Comparison of ENCODE assay signal across 40 mouse cellular contexts in genomic region chr17:32610231-32610630, GRCm38 (mm10). TPM values are rescaled to one million over a fixed set of nuclear protein-coding genes. Genes with fewer than 3 reads are reported as not detected.
"Had no signal": no experiment of that assay in that cellular context is flagged by ENCODE, and none has a peak within 500 bp of the region (broad histone marks: within the 10 kb centered on the region; RNA-seq: fewer than 3 reads in every experiment).

No protein-coding gene starts in this region.

RNA-seq across cellular contexts. Expression of gene Cyp4f37, which starts 10.9 kb away (rescaled TPM):
- total RNA-seq: heart, postnatal 10 days; heart, postnatal 14 days; heart, postnatal 25 days; heart, postnatal 36 days; heart, postnatal 4 days; hematopoietic stem cell, adult 5-6 weeks; hindbrain, postnatal 0 days; layer of hippocampus, adult 18-20 months; layer of hippocampus, adult 2 months; layer of hippocampus, adult 8-10 months; layer of hippocampus, postnatal 10 days; layer of hippocampus, postnatal 14 days; layer of hippocampus, postnatal 25 days; layer of hippocampus, postnatal 36 days; left cerebral cortex, adult 18-20 months; left cerebral cortex, adult 2 months; left cerebral cortex, adult 8-10 months had no signal
- polyA plus RNA-seq: heart, embryonic 12.5 days; heart, embryonic 13.5 days; heart, embryonic 14.5 days; heart, embryonic 15.5 days; heart, embryonic 16.5 days; heart, postnatal 0 days; hindbrain, embryonic 10.5 days; hindbrain, embryonic 11.5 days; hindbrain, embryonic 12.5 days; hindbrain, embryonic 13.5 days; hindbrain, embryonic 16.5 days; inflammation-experienced regulatory T-cells, adult 6 months; intestine, embryonic 14.5 days; intestine, embryonic 15.5 days; intestine, embryonic 16.5 days; intestine, postnatal 0 days; kidney, embryonic 14.5 days; kidney, embryonic 15.5 days; kidney, embryonic 16.5 days; kidney, postnatal 0 days; large intestine, adult 2 months had no signal

RNA-seq across cellular contexts. Expression of gene Cyp4f40, which starts 48.5 kb away (rescaled TPM):
- total RNA-seq: heart, postnatal 10 days; heart, postnatal 14 days; heart, postnatal 25 days; heart, postnatal 36 days; heart, postnatal 4 days; hematopoietic stem cell, adult 5-6 weeks; hindbrain, postnatal 0 days; layer of hippocampus, adult 18-20 months; layer of hippocampus, adult 2 months; layer of hippocampus, adult 8-10 months; layer of hippocampus, postnatal 10 days; layer of hippocampus, postnatal 14 days; layer of hippocampus, postnatal 25 days; layer of hippocampus, postnatal 36 days; left cerebral cortex, adult 18-20 months; left cerebral cortex, adult 2 months; left cerebral cortex, adult 8-10 months had no signal
- polyA plus RNA-seq: heart, embryonic 12.5 days; heart, embryonic 13.5 days; heart, embryonic 14.5 days; heart, embryonic 15.5 days; heart, embryonic 16.5 days; heart, postnatal 0 days; hindbrain, embryonic 10.5 days; hindbrain, embryonic 11.5 days; hindbrain, embryonic 12.5 days; hindbrain, embryonic 13.5 days; hindbrain, embryonic 14.5 days; hindbrain, embryonic 16.5 days; inflammation-experienced regulatory T-cells, adult 6 months; kidney, adult 2 months; kidney, embryonic 14.5 days; kidney, embryonic 15.5 days; kidney, embryonic 16.5 days had no signal
